In genomic region chr12:97952204-97952603, GRCm38 (mm10) we compare ENCODE assay signal across 15 mouse cellular contexts.
"Had no signal": no experiment of that assay in that cellular context is flagged by ENCODE, and none has a peak within 500 bp of the region (broad histone marks: within the 10 kb centered on the region; RNA-seq: fewer than 3 reads in every experiment).

No protein-coding gene starts in this region.

- DNase-seq: kidney, adult 2 months; kidney, postnatal 14 days; lung, embryonic 14.5 days; lung, postnatal 10 days; lung, postnatal 4 days; midbrain, embryonic 14.5 days; right cerebral cortex, postnatal 14 days; thymus, postnatal 4 days had no signal

- H3K36me3 ChIP-seq: kidney, embryonic 15.5 days; limb, embryonic 15.5 days; liver, embryonic 12.5 days; midbrain, embryonic 10.5 days; neural tube, embryonic 15.5 days had no signal

- H3K4me2 ChIP-seq: kidney, embryonic 15.5 days; limb, embryonic 15.5 days; liver, embryonic 12.5 days; lung, embryonic 14.5 days; neural tube, embryonic 15.5 days had no signal

- H3K27me3 ChIP-seq: kidney, embryonic 15.5 days; limb, embryonic 15.5 days; liver, embryonic 12.5 days; neural tube, embryonic 15.5 days had no signal

- ATAC-seq: liver, embryonic 12.5 days had no signal

- H3K4me1 ChIP-seq: kidney, embryonic 15.5 days; limb, embryonic 15.5 days; liver, embryonic 12.5 days; midbrain, embryonic 10.5 days; neural tube, embryonic 15.5 days had no signal

- H3K27ac ChIP-seq: kidney, embryonic 15.5 days; left cerebral cortex, adult 2 months; limb, embryonic 15.5 days; liver, embryonic 12.5 days; midbrain, embryonic 10.5 days; neural tube, embryonic 15.5 days had no signal

- H3K9me3 ChIP-seq: kidney, embryonic 15.5 days; limb, embryonic 15.5 days; liver, embryonic 12.5 days; midbrain, embryonic 10.5 days; neural tube, embryonic 15.5 days had no signal

- H3K9ac ChIP-seq: kidney, embryonic 15.5 days; limb, embryonic 15.5 days; liver, embryonic 12.5 days; lung, embryonic 14.5 days; neural tube, embryonic 15.5 days had no signal

- H3K4me3 ChIP-seq: kidney, embryonic 15.5 days; left cerebral cortex, adult 2 months; limb, embryonic 15.5 days; liver, embryonic 12.5 days; midbrain, embryonic 10.5 days; myocyte; neural tube, embryonic 15.5 days had no signal
